Mouse (Mus musculus): ENCODE data around the gene Kcnc3.

Gene Kcnc3

GRCm38 (mm10) chr7:44596051-44596450, 5.6 kb downstream of the Kcnc3 start:
- no peak for DNase-seq (ENCODE audit: extremely low read depth, low read depth)

GRCm38 (mm10) chr7:44596996-44597538, 6.6 kb downstream of the Kcnc3 start:
- no peak for DNase-seq (ENCODE audit: extremely low read depth, low read depth)

GRCm38 (mm10) chr7:44597666-44598065, 7.2 kb downstream of the Kcnc3 start:
- DNase-seq (ENCODE audit: extremely low read depth, low read depth): no peak

- no peak for DNase-seq (ENCODE audit: extremely low read depth, low read depth)
Observed at GRCm38 (mm10) chr7:44598336-44598735, 7.9 kb downstream of the Kcnc3 start.

GRCm38 (mm10) chr7:44600691-44601262, 10.3 kb downstream of the Kcnc3 start:
- no peak for DNase-seq (ENCODE audit: extremely low read depth, low read depth)

- no peak for DNase-seq (ENCODE audit: extremely low read depth, low read depth)
Observed at GRCm38 (mm10) chr7:44601646-44602045, 11.2 kb downstream of the Kcnc3 start.

GRCm38 (mm10) chr7:44602443-44602842, 12.0 kb downstream of the Kcnc3 start:
- DNase-seq (ENCODE audit: extremely low read depth, low read depth): no peak

- DNase-seq (ENCODE audit: extremely low read depth, low read depth): no peak
Observed at GRCm38 (mm10) chr7:44603186-44603855, 12.9 kb downstream of the Kcnc3 start.

- DNase-seq (ENCODE audit: extremely low read depth, low read depth): no peak
Observed at GRCm38 (mm10) chr7:44604139-44604606, 13.7 kb downstream of the Kcnc3 start.

GRCm38 (mm10) chr7:44604619-44605018, 14.2 kb downstream of the Kcnc3 start:
- DNase-seq (ENCODE audit: extremely low read depth, low read depth): no peak

- DNase-seq (ENCODE audit: extremely low read depth, low read depth): no peak
Observed at GRCm38 (mm10) chr7:44605436-44605835, 15.0 kb downstream of the Kcnc3 start.

- DNase-seq (ENCODE audit: extremely low read depth, low read depth): no peak
Observed at GRCm38 (mm10) chr7:44606171-44606901, 15.9 kb downstream of the Kcnc3 start.

- DNase-seq (ENCODE audit: extremely low read depth, low read depth): no peak
Observed at GRCm38 (mm10) chr7:44612192-44612591, 21.7 kb downstream of the Kcnc3 start.

- DNase-seq (ENCODE audit: extremely low read depth, low read depth): no peak
Observed at GRCm38 (mm10) chr7:44614041-44614688, 23.7 kb downstream of the Kcnc3 start.

- no peak for DNase-seq (ENCODE audit: extremely low read depth, low read depth)
Observed at GRCm38 (mm10) chr7:44615309-44615708, 24.8 kb downstream of the Kcnc3 start.

- DNase-seq (ENCODE audit: extremely low read depth, low read depth): no peak
Observed at GRCm38 (mm10) chr7:44615987-44616386, 25.5 kb downstream of the Kcnc3 start.

GRCm38 (mm10) chr7:44617059-44617458, 26.6 kb downstream of the Kcnc3 start:
- DNase-seq (ENCODE audit: extremely low read depth, low read depth): no peak

- peak; percentile 36 for DNase-seq (ENCODE audit: extremely low read depth, low read depth)
Observed at GRCm38 (mm10) chr7:44623714-44624542, 33.5 kb downstream of the Kcnc3 start.

GRCm38 (mm10) chr7:44624543-44624826, 34.0 kb downstream of the Kcnc3 start:
- DNase-seq (ENCODE audit: extremely low read depth, low read depth): no peak

GRCm38 (mm10) chr7:44624828-44625227, 34.4 kb downstream of the Kcnc3 start:
- no peak for DNase-seq (ENCODE audit: extremely low read depth, low read depth)
